Mouse (Mus musculus): ENCODE measurements around the gene Rusc1. TPM values are rescaled to one million over a fixed set of nuclear protein-coding genes. Genes with fewer than 3 reads are reported as not detected.
"Not testable (repeated sequence)": the region's sequence is repeated elsewhere in the genome, so short reads cannot be mapped to it uniquely, and the experiment has no call there.

The Rusc1 gene
- polyA plus RNA-seq, 1 experiment from 2014 or later = 9.8 TPM

- no peak for ATAC-seq (ENCODE audit: extremely low read depth, insufficient number of reproducible peaks, low FRiP score, low TSS enrichment)
- WGBS = 15% methylated on average over 20 of the region's 20 CpGs
- H3K4me2 ChIP-seq = peak overlapping the region; percentile 100
- no peak overlapping the region for H3K27ac ChIP-seq (replicated peaks)
- peaks cover 45% of the 10 kb centered on the region for H3K27me3 ChIP-seq (replicated peaks)
- no peaks in the 10 kb centered on the region for H3K9me3 ChIP-seq
- H3K4me1 ChIP-seq = peaks cover 49% of the 10 kb centered on the region
- H3K9ac ChIP-seq = peak overlapping the region; percentile 86
- H3K4me3 ChIP-seq = peak overlapping the region; percentile 73
- H3K36me3 ChIP-seq = peaks cover 32% of the 10 kb centered on the region
These were observed 1.2 kb downstream of the Rusc1 start for GRCm38 (mm10) chr3:89091811-89092508.

- peaks cover 45% of the 10 kb centered on the region for H3K27me3 ChIP-seq (replicated peaks)
- H3K27ac ChIP-seq (replicated peaks) = peak overlapping the region; percentile 73
- H3K4me1 ChIP-seq = peaks cover 49% of the 10 kb centered on the region
- no peaks in the 10 kb centered on the region for H3K9me3 ChIP-seq
- peak overlapping the region; percentile 86 for H3K9ac ChIP-seq
- peaks cover 26% of the 10 kb centered on the region for H3K36me3 ChIP-seq
- under 1% methylated on average over 72 of the region's 74 CpGs for WGBS
- H3K4me2 ChIP-seq = peak overlapping the region; percentile 100
- peak overlapping the region; percentile 73 for H3K4me3 ChIP-seq
- ATAC-seq (ENCODE audit: extremely low read depth, insufficient number of reproducible peaks, low FRiP score, low TSS enrichment) = peak; percentile 43
These were observed 2.1 kb downstream of the Rusc1 start for GRCm38 (mm10) chr3:89090694-89091655.

GRCm38 (mm10) chr3:89089882-89090591 lies 3.1 kb downstream of the Rusc1 start:
- Histone ChIP-seq H3K9ac (peak overlapping the region; percentile 86), H3K27me3 (replicated peaks) (peaks cover 45% of the 10 kb centered on the region), H3K27ac (replicated peaks) (peak overlapping the region; percentile 73), H3K4me3 (peak overlapping the region; percentile 73), H3K4me2 (peak overlapping the region; percentile 100), H3K9me3 (no peaks in the 10 kb centered on the region), H3K4me1 (peaks cover 49% of the 10 kb centered on the region), H3K36me3 (peaks cover 21% of the 10 kb centered on the region)
- under 1% methylated on average over 39 of the region's 40 CpGs for WGBS
- ATAC-seq (ENCODE audit: extremely low read depth, insufficient number of reproducible peaks, low FRiP score, low TSS enrichment) = peak; percentile 76

- Histone ChIP-seq H3K36me3 (peaks cover 17% of the 10 kb centered on the region), H3K9ac (peak overlapping the region; percentile 86), H3K27ac (replicated peaks) (no peak overlapping the region), H3K27me3 (replicated peaks) (peaks cover 41% of the 10 kb centered on the region), H3K4me3 (peak overlapping the region; percentile 73), H3K4me2 (peak overlapping the region; percentile 100), H3K4me1 (peaks cover 55% of the 10 kb centered on the region), H3K9me3 (no peaks in the 10 kb centered on the region)
- whole genome bisulfite sequencing = 48% methylated on average over 14 of the region's 14 CpGs
- ATAC-seq (ENCODE audit: extremely low read depth, insufficient number of reproducible peaks, low FRiP score, low TSS enrichment) = no peak
These were observed 4.1 kb downstream of the Rusc1 start for GRCm38 (mm10) chr3:89088974-89089373.

GRCm38 (mm10) chr3:89087338-89088110 lies 5.6 kb downstream of the Rusc1 start:
- Histone ChIP-seq H3K9ac (peak overlapping the region; percentile 61; the same call in 1 of the 2 replicates), H3K9me3 (no peaks in the 10 kb centered on the region), H3K36me3 (peaks cover 19% of the 10 kb centered on the region), H3K4me1 (peaks cover 48% of the 10 kb centered on the region), H3K27me3 (replicated peaks) (peaks cover 27% of the 10 kb centered on the region), H3K27ac (replicated peaks) (no peak overlapping the region), H3K4me3 (peak overlapping the region; percentile 32), H3K4me2 (peak overlapping the region; percentile 61)
- no peak for ATAC-seq (ENCODE audit: extremely low read depth, insufficient number of reproducible peaks, low FRiP score, low TSS enrichment)
- 23% methylated on average over 21 of the region's 21 CpGs for WGBS

GRCm38 (mm10) chr3:89084654-89085190 lies 8.4 kb downstream of the Rusc1 start:
- Histone ChIP-seq H3K36me3 (peaks cover 40% of the 10 kb centered on the region), H3K4me2 (no peak overlapping the region), H3K4me3 (no peak overlapping the region)

GRCm38 (mm10) chr3:89084133-89084532 lies 9.0 kb downstream of the Rusc1 start:
- Histone ChIP-seq H3K27ac (replicated peaks) (no peak overlapping the region), H3K27me3 (replicated peaks) (peaks cover 10% of the 10 kb centered on the region), H3K9ac (no peak overlapping the region), H3K4me1 (peaks cover 28% of the 10 kb centered on the region), H3K4me2 (no peak overlapping the region), H3K36me3 (peaks cover 46% of the 10 kb centered on the region), H3K4me3 (no peak overlapping the region), H3K9me3 (no peaks in the 10 kb centered on the region)
- 76% methylated on average over 2 of the region's 2 CpGs for WGBS
- ATAC-seq (ENCODE audit: extremely low read depth, insufficient number of reproducible peaks, low FRiP score, low TSS enrichment) = no peak

More at GRCm38 (mm10) chr3:89084654-89085190, 8.4 kb downstream of the Rusc1 start:
- no peak for ATAC-seq (ENCODE audit: extremely low read depth, insufficient number of reproducible peaks, low FRiP score, low TSS enrichment)
- Histone ChIP-seq H3K9ac (no peak overlapping the region), H3K4me1 (peaks cover 32% of the 10 kb centered on the region), H3K27me3 (replicated peaks) (peaks cover 11% of the 10 kb centered on the region), H3K9me3 (no peaks in the 10 kb centered on the region), H3K27ac (replicated peaks) (no peak overlapping the region)
- WGBS = 78% methylated on average over 12 of the region's 12 CpGs

- not testable (repeated sequence) for ATAC-seq (ENCODE audit: extremely low read depth, insufficient number of reproducible peaks, low FRiP score, low TSS enrichment); H3K27me3 ChIP-seq (replicated peaks); H3K9ac ChIP-seq; H3K9me3 ChIP-seq; H3K27ac ChIP-seq (replicated peaks); H3K4me2 ChIP-seq; H3K4me3 ChIP-seq
- peaks cover 63% of the 10 kb centered on the region for H3K36me3 ChIP-seq
- peaks cover 11% of the 10 kb centered on the region for H3K4me1 ChIP-seq
These were observed 10.8 kb downstream of the Rusc1 start for GRCm38 (mm10) chr3:89082287-89082686.

GRCm38 (mm10) chr3:89077383-89077782 lies 15.7 kb downstream of the Rusc1 start:
- Histone ChIP-seq H3K36me3 (peaks cover 92% of the 10 kb centered on the region), H3K9ac (no peak overlapping the region), H3K27ac (replicated peaks) (no peak overlapping the region), H3K27me3 (replicated peaks) (no peaks in the 10 kb centered on the region), H3K4me3 (no peak overlapping the region), H3K4me1 (no peaks in the 10 kb centered on the region), H3K4me2 (no peak overlapping the region), H3K9me3 (no peaks in the 10 kb centered on the region)
- ATAC-seq (ENCODE audit: extremely low read depth, insufficient number of reproducible peaks, low FRiP score, low TSS enrichment) = no peak
- 87% methylated on average over 9 of the region's 9 CpGs for WGBS

GRCm38 (mm10) chr3:89067265-89067664 lies 25.8 kb downstream of the Rusc1 start:
- Histone ChIP-seq H3K4me2 (no peak overlapping the region), H3K9ac (no peak overlapping the region), H3K4me1 (no peaks in the 10 kb centered on the region), H3K27ac (replicated peaks) (no peak overlapping the region), H3K27me3 (replicated peaks) (no peaks in the 10 kb centered on the region), H3K4me3 (no peak overlapping the region), H3K9me3 (no peaks in the 10 kb centered on the region), H3K36me3 (peaks cover 97% of the 10 kb centered on the region)
- ATAC-seq (ENCODE audit: extremely low read depth, insufficient number of reproducible peaks, low FRiP score, low TSS enrichment) = no peak
